Mouse (Mus musculus) urinary bladder, postnatal 25 days (tissue): ENCODE results near the gene Muc15.

Experiments
- DNase-seq: peaks from one replicate; pipeline ENCODE4 v3.0.0; 2022; ENCODE audit warnings: low spot score

Muc15 gene

GRCm38 (mm10) chr2:110721290-110721753 lies at the start of gene Muc15:
TSS of gene Muc15 (plus strand) at chr2:110721340.
- DNase-seq = no peak

DNA sequence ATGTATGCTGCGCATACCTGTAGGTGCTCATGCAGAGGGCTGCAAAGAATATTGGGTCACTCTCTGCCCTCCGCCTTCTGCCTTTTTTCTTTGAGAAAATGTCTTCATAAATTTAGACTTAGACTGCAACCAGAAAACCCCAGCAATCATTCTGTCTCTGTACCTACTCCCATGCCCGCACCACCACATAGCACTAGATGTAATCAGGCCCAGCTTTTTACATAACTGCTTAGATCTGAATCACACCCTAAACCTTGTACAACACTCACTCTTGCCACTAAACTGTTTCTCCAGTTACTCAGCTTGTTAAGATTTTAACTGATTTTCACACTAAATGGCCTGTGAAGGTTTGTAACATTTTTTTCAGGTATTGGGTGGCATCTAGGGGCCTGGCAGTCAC lies 11.7 kb upstream of the Muc15 start:
- DNase-seq = no peak

GRCm38 (mm10) chr2:110710055-110710720 lies 11.0 kb upstream of the Muc15 start:
- DNase-seq = peak; percentile 18

GRCm38 (mm10) chr2:110719051-110719450 lies 2.1 kb upstream of the Muc15 start:
- DNase-seq = no peak

GRCm38 (mm10) chr2:110722208-110722607 lies 1.1 kb downstream of the Muc15 start:
- DNase-seq = no peak

GRCm38 (mm10) chr2:110726106-110726505 lies 5.0 kb downstream of the Muc15 start:
- no peak for DNase-seq

DNA sequence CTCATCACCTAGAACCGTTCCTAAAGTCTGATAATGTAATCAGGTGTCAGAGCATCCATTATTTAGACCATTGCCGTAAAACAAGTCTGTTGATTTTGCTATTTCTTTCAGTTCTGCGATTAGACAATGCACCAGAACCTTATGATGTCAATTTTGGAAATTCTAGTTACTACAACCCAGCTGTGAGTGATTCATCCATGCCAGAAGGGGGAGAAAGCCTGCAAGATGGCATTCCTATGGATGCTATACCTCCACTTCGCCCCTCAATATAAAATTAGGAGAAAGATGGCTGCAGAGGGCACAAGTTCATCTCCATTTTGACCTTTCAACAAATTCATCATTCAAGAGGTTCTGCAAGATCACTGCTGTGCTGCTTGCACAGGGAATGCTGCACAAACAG lies 16.1 kb downstream of the Muc15 start:
- DNase-seq = no peak

- no peak for DNase-seq
These were observed 16.8 kb downstream of the Muc15 start for GRCm38 (mm10) chr2:110737981-110738380.

- no peak for DNase-seq
These were observed 18.6 kb downstream of the Muc15 start for GRCm38 (mm10) chr2:110739781-110740180.

DNA sequence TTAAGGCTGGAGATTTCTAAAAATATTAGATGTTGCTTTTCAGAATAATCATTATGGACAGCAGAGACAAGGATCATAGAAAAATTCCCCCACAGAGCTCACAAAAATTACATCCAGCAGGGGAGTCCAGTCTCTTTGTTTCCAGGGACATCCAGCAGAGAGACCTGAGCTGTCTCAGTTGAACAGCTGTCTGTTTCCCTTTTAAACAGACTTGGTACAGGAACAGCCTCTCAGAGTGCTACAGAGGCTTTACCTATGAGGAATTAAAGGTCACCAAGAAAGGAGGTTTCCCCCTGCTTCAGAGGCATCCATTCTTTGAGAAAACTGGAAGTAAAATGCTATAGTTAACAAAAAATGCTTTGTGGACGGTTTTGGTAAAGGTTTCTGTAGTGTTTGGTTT lies 19.4 kb downstream of the Muc15 start:
- DNase-seq = no peak

DNA sequence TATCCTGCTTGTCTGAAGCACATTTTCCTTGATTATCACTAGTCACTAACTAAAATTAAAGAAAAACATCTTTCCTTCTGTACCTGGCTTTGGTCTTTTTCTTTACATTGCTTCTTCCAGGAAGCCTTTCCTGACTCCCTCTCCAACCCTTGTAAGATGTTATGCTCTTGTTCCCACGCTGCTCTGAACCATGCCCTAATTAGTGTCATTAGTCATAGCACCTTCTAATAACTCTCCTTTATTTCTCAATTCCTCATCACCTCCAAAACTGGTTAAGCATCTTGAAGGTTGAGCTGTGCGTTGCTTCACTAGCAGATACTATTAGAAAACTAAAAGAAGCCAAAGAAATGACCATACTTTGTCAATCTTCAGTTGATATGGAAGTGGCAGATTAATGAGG lies 36.4 kb downstream of the Muc15 start:
- DNase-seq = no peak

- no peak for DNase-seq
These were observed 38.3 kb downstream of the Muc15 start for GRCm38 (mm10) chr2:110759434-110759833.

GRCm38 (mm10) chr2:110787396-110787795 lies 66.3 kb downstream of the Muc15 start:
- no peak for DNase-seq
